Mouse (Mus musculus): ENCODE data around the gene Mindy1. TPM values are rescaled to one million over a fixed set of nuclear protein-coding genes. Genes with fewer than 3 reads are reported as not detected.

The Mindy1 gene
- polyA plus RNA-seq, 1 experiment, result 60.3 TPM

GRCm38 (mm10) chr3:95294316-95294715, 13.2 kb downstream of the Mindy1 start:
- Histone ChIP-seq H3K27me3 (ENCODE audit: control insufficient read depth, insufficient read depth, low read length) (no peaks in the 10 kb centered on the region), H3K4me3 (ENCODE audit: control insufficient read depth, low read depth, low read length) (no peak overlapping the region), H3K27ac (ENCODE audit: control insufficient read depth, insufficient read depth, low read depth, low read length) (no peak overlapping the region), H3K4me1 (ENCODE audit: control insufficient read depth, insufficient read depth, low read length) (no peaks in the 10 kb centered on the region), H3K36me3 (ENCODE audit: control insufficient read depth, insufficient read depth, low read length) (no peaks in the 10 kb centered on the region; the same call in 1 of the 2 replicates)
- no peak for TF ChIP-seq CTCF (IDR thresholded peaks at IDR 0.05; ENCODE audit: control insufficient read depth, insufficient read depth, insufficient replicate concordance, low read depth, low read length)
- no peak for TF ChIP-seq POLR2A (IDR thresholded peaks at IDR 0.05; ENCODE audit: control insufficient read depth, low read depth, low read length)

- no peaks in the 10 kb centered on the region for H3K27me3 ChIP-seq (ENCODE audit: control insufficient read depth, insufficient read depth, low read length)
- no peak overlapping the region for H3K4me3 ChIP-seq (ENCODE audit: control insufficient read depth, low read depth, low read length)
- H3K36me3 ChIP-seq (ENCODE audit: control insufficient read depth, insufficient read depth, low read length), result no peaks in the 10 kb centered on the region; the same call in 1 of the 2 replicates
- no peak for TF ChIP-seq POLR2A (IDR thresholded peaks at IDR 0.05; ENCODE audit: control insufficient read depth, low read depth, low read length)
- TF ChIP-seq CTCF (IDR thresholded peaks at IDR 0.05; ENCODE audit: control insufficient read depth, insufficient read depth, insufficient replicate concordance, low read depth, low read length), result no peak
- no peak overlapping the region for H3K27ac ChIP-seq (ENCODE audit: control insufficient read depth, insufficient read depth, low read depth, low read length)
- no peaks in the 10 kb centered on the region for H3K4me1 ChIP-seq (ENCODE audit: control insufficient read depth, insufficient read depth, low read length)
Measured at GRCm38 (mm10) chr3:95294718-95295117, 13.6 kb downstream of the Mindy1 start.

DNA sequence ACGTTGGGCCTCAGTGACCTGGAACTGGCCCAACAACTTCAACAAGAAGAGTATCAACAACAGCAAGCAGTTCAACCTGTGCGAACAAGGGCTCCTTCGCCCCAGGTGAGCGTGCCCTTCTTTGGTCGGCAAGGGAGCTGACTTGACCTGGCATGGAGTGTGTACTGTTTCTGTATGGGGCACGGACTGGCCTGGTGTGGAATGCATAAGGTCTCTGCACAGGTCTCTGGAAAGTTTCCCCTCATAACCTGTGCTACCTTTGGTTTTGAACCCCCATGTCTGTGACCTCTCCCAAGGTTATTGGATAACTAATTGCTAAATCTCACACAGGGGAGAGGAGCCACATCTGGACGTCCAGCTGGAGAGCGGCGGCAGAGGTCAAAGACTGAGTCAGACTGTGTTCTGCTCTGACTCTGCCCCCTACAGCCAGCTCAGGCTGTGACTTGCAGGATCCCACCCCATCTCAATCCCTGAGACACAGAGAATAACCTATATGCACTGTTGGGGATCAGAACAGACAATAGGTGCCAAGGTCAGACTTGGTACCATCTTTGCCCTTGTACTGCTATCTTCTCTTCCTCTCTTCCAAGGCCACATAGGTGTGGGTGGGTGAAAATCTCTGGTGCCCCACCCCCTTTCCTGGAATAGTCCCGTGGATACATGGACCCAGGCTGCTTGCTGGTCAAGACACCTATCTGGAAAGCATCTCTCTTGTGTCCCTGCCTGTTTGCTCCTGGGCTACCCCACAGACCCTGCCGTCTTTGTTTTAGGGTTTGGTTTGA, 14.4 kb downstream of the Mindy1 start:
- no peaks in the 10 kb centered on the region; the same call in 1 of the 2 replicates for H3K36me3 ChIP-seq (ENCODE audit: control insufficient read depth, insufficient read depth, low read length)
- no peak overlapping the region; the same call in 1 of the 2 replicates for H3K27ac ChIP-seq (ENCODE audit: control insufficient read depth, insufficient read depth, low read depth, low read length)

DNA sequence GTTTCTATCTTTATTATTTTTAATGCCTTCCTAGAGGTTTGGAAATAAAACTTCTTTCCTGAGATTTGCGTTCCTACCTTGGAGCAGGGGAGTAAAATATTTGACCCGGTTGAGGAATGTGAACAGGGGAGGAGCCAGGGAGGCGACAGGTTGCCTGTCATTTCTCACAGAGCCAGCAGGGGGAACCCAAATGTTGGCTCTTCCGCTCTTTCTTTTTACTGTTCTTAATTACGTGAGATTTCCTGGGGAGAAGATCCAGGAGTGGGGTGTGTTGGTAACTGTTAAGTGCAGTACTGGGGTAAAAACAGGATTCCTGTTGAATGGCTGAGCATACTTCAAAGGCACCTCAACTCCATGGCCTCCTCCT, 14.9 kb downstream of the Mindy1 start:
- Histone ChIP-seq H3K27ac (ENCODE audit: control insufficient read depth, insufficient read depth, low read depth, low read length) (peak overlapping the region; percentile 15; the same call in 1 of the 2 replicates), H3K27me3 (ENCODE audit: control insufficient read depth, insufficient read depth, low read length) (no peaks in the 10 kb centered on the region), H3K4me3 (ENCODE audit: control insufficient read depth, low read depth, low read length) (no peak overlapping the region), H3K36me3 (ENCODE audit: control insufficient read depth, insufficient read depth, low read length) (no peaks in the 10 kb centered on the region; the same call in 1 of the 2 replicates), H3K4me1 (ENCODE audit: control insufficient read depth, insufficient read depth, low read length) (no peaks in the 10 kb centered on the region)
- TF ChIP-seq CTCF (IDR thresholded peaks at IDR 0.05; ENCODE audit: control insufficient read depth, insufficient read depth, insufficient replicate concordance, low read depth, low read length) (peak; percentile 28; the same call in 1 of the 2 replicates), POLR2A (IDR thresholded peaks at IDR 0.05; ENCODE audit: control insufficient read depth, low read depth, low read length) (no peak)

More for the DNA sequence above, 14.4 kb downstream of the Mindy1 start:
- Histone ChIP-seq H3K4me1 (ENCODE audit: control insufficient read depth, insufficient read depth, low read length) (no peaks in the 10 kb centered on the region), H3K4me3 (ENCODE audit: control insufficient read depth, low read depth, low read length) (no peak overlapping the region), H3K27me3 (ENCODE audit: control insufficient read depth, insufficient read depth, low read length) (no peaks in the 10 kb centered on the region)
- TF ChIP-seq CTCF (IDR thresholded peaks at IDR 0.05; ENCODE audit: control insufficient read depth, insufficient read depth, insufficient replicate concordance, low read depth, low read length), result 0 out of 2 replicates have a peak, but pooled peaks have one; percentile 13
- TF ChIP-seq POLR2A (IDR thresholded peaks at IDR 0.05; ENCODE audit: control insufficient read depth, low read depth, low read length), result no peak

GRCm38 (mm10) chr3:95298018-95298417, 16.9 kb downstream of the Mindy1 start:
- no peaks in the 10 kb centered on the region for H3K27me3 ChIP-seq (ENCODE audit: control insufficient read depth, insufficient read depth, low read length)
- H3K27ac ChIP-seq (ENCODE audit: control insufficient read depth, insufficient read depth, low read depth, low read length), result no peak overlapping the region
- TF ChIP-seq CTCF (IDR thresholded peaks at IDR 0.05; ENCODE audit: control insufficient read depth, insufficient read depth, insufficient replicate concordance, low read depth, low read length) (no peak), POLR2A (IDR thresholded peaks at IDR 0.05; ENCODE audit: control insufficient read depth, low read depth, low read length) (no peak)
- no peak overlapping the region for H3K4me3 ChIP-seq (ENCODE audit: control insufficient read depth, low read depth, low read length)
- no peaks in the 10 kb centered on the region for H3K36me3 ChIP-seq (ENCODE audit: control insufficient read depth, insufficient read depth, low read length)
- no peaks in the 10 kb centered on the region for H3K4me1 ChIP-seq (ENCODE audit: control insufficient read depth, insufficient read depth, low read length)

DNA sequence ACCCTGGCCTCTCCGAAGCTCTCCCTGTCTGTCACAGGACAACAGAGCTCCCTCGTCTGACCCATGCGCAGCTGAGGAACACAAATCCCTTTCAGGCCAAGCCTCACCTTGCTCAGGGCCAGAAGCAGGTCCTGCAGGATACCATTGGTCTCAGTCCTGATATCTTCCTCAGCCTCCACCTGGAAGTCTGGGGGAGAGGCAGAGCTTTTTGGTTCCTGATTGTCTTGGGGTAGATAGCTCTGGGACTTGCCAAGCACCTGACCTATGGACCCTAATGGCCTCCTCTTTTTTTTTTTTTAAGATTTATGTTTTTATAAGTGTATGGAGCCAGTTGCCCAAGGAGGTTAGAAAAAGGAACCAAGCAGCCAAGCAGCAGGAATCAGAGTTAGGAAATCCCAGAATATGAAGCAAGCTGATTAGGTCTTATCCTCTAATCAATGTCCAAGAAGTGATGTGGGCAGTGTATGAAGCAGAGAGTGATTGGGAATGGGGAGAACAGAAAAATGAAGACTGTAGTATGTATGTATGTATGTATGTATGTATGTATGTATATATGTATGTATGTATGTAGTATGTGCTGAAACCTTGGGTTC, 20.2 kb downstream of the Mindy1 start:
- no peaks in the 10 kb centered on the region for H3K4me1 ChIP-seq (ENCODE audit: control insufficient read depth, insufficient read depth, low read length)
- H3K27me3 ChIP-seq (ENCODE audit: control insufficient read depth, insufficient read depth, low read length), result no peaks in the 10 kb centered on the region
- no peak overlapping the region for H3K27ac ChIP-seq (ENCODE audit: control insufficient read depth, insufficient read depth, low read depth, low read length)
- no peaks in the 10 kb centered on the region for H3K36me3 ChIP-seq (ENCODE audit: control insufficient read depth, insufficient read depth, low read length)
- H3K4me3 ChIP-seq (ENCODE audit: control insufficient read depth, low read depth, low read length), result no peak overlapping the region
- TF ChIP-seq CTCF (IDR thresholded peaks at IDR 0.05; ENCODE audit: control insufficient read depth, insufficient read depth, insufficient replicate concordance, low read depth, low read length) (no peak), POLR2A (IDR thresholded peaks at IDR 0.05; ENCODE audit: control insufficient read depth, low read depth, low read length) (no peak)

DNA sequence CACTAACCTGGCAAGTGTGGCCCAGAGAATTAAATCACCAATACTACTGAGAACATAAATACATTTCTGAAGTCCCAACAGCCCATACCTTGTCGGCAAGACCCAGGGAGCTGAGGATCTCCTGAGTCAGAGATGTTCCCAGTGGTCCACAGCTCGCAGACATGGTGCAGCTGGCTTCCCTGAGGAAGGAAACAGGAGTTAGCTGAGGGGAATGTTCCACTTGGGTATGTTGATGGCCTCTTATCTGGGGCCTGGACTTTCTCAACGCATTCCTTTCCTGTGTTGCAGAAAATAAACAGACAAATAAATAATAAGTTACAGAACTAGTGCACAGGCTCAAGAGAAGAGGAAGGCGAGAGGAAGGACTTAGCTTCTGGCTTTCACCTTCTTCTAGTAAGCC, 25.1 kb downstream of the Mindy1 start:
- Histone ChIP-seq H3K27ac (ENCODE audit: control insufficient read depth, insufficient read depth, low read depth, low read length) (peak overlapping the region; percentile 22; the same call in 1 of the 2 replicates), H3K4me1 (ENCODE audit: control insufficient read depth, insufficient read depth, low read length) (peaks cover 6% of the 10 kb centered on the region), H3K27me3 (ENCODE audit: control insufficient read depth, insufficient read depth, low read length) (no peaks in the 10 kb centered on the region), H3K4me3 (ENCODE audit: control insufficient read depth, low read depth, low read length) (no peak overlapping the region; the same call in 1 of the 2 replicates), H3K36me3 (ENCODE audit: control insufficient read depth, insufficient read depth, low read length) (no peaks in the 10 kb centered on the region)
- no peak for TF ChIP-seq CTCF (IDR thresholded peaks at IDR 0.05; ENCODE audit: control insufficient read depth, insufficient read depth, insufficient replicate concordance, low read depth, low read length)
- TF ChIP-seq POLR2A (IDR thresholded peaks at IDR 0.05; ENCODE audit: control insufficient read depth, low read depth, low read length), result no peak
